ENCODE assay signal across 8 mouse cellular contexts in genomic region chr13:67844119-67844852, GRCm38 (mm10). TPM values are rescaled to one million over a fixed set of nuclear protein-coding genes. Genes with fewer than 3 reads are reported as not detected.
DNase-seq lines count a peak whose midpoint lies in the region; ATAC-seq and TF ChIP-seq lines count a peak whose summit lies in the region.

No protein-coding gene starts in this region.

- peak; percentile 80 for DNase-seq in NIH3T3 (ENCODE audit: low read depth)
- DNase-seq in c-Kit-positive CD71-positive TER-119-positive erythroid progenitor cells, embryonic 14.5 days (ENCODE audit: low spot score): peak; percentile 22
- peak; percentile 85 for DNase-seq in forebrain, embryonic 14.5 days (ENCODE audit: low spot score)
- DNase-seq in layer of hippocampus, adult 2 months (ENCODE audit: low spot score in 2 of 2): peak; percentile 53 to 63
- peak; percentile 8 to 42 for DNase-seq in lung, adult 18-20 months
- DNase-seq in thymus, postnatal 4 days: peak; percentile 58

- H3K27me3 ChIP-seq in forebrain, embryonic 14.5 days (replicated peaks; ENCODE audit: control insufficient read depth, insufficient read depth, low read length): no peaks in the 10 kb centered on the region
- no peaks in the 10 kb centered on the region for H3K27me3 ChIP-seq in neural tube, embryonic 14.5 days (ENCODE audit: control insufficient read depth, insufficient read depth, low read length)

- no peaks in the 10 kb centered on the region for H3K9me3 ChIP-seq in forebrain, embryonic 14.5 days (replicated peaks; ENCODE audit: control insufficient read depth, low read length)
- no peaks in the 10 kb centered on the region for H3K9me3 ChIP-seq in neural tube, embryonic 14.5 days (ENCODE audit: control insufficient read depth, low read length)

- peak overlapping the region; percentile 50 for H3K4me2 ChIP-seq in forebrain, embryonic 14.5 days (ENCODE audit: low read length)
- H3K4me2 ChIP-seq in neural tube, embryonic 14.5 days (ENCODE audit: low read depth, low read length): peak overlapping the region; percentile 51

- no peaks in the 10 kb centered on the region for H3K36me3 ChIP-seq in forebrain, embryonic 14.5 days (ENCODE audit: control insufficient read depth, insufficient read depth, low read length)
- H3K36me3 ChIP-seq in neural tube, embryonic 14.5 days (ENCODE audit: control insufficient read depth, insufficient read depth, low read length): no peaks in the 10 kb centered on the region

- WGBS in forebrain, embryonic 14.5 days: 2% methylated on average over 15 of the region's 19 CpGs
- under 1% methylated on average over 14 of the region's 19 CpGs for WGBS in neural tube, embryonic 14.5 days

- no peaks in the 10 kb centered on the region for H3K4me1 ChIP-seq in forebrain, embryonic 14.5 days (ENCODE audit: control insufficient read depth, insufficient read depth, low read length)
- no peaks in the 10 kb centered on the region for H3K4me1 ChIP-seq in neural tube, embryonic 14.5 days (ENCODE audit: control insufficient read depth, insufficient read depth, low read length)

- ATAC-seq in forebrain, embryonic 14.5 days: peak; percentile 85
- peak; percentile 94 to 96 for ATAC-seq in hematopoietic stem cell, adult 5-6 weeks (replicated peaks in 1 of 2; ENCODE audit: insufficient read depth in 1 of 2, low FRiP score in 2 of 2, low TSS enrichment in 1 of 2, low read depth in 1 of 2, poor library complexity in 2 of 2, severe bottlenecking in 2 of 2)
- ATAC-seq in neural tube, embryonic 14.5 days (ENCODE audit: low read depth): peak; percentile 87

- H3K4me3 ChIP-seq in forebrain, embryonic 14.5 days (ENCODE audit: low read depth, low read length): peak overlapping the region; percentile 28
- peak overlapping the region; percentile 43 for H3K4me3 ChIP-seq in layer of hippocampus, adult 2 months
- H3K4me3 ChIP-seq in neural tube, embryonic 14.5 days (ENCODE audit: low read depth, low read length): peak overlapping the region; percentile 30

- peak overlapping the region; percentile 45; the same call in 1 of the 2 replicates for H3K9ac ChIP-seq in forebrain, embryonic 14.5 days (ENCODE audit: low read length)
- H3K9ac ChIP-seq in neural tube, embryonic 14.5 days (replicated peaks; ENCODE audit: low read depth, low read length): peak overlapping the region; percentile 21

- no peak overlapping the region for H3K27ac ChIP-seq in forebrain, embryonic 14.5 days (ENCODE audit: low read depth, low read length)
- H3K27ac ChIP-seq in layer of hippocampus, adult 2 months: peak overlapping the region; percentile 90
- H3K27ac ChIP-seq in neural tube, embryonic 14.5 days (ENCODE audit: low read depth, low read length): no peak overlapping the region

- peak; percentile 76 for TF ChIP-seq CTCF in layer of hippocampus, adult 2 months (conservative IDR thresholded peaks at IDR 0.05)

RNA-seq across cellular contexts. Expression of gene Gm10037, which starts 13.4 kb away (rescaled TPM):
- 4.9 and 7.4 TPM in 2 replicates for polyA plus RNA-seq in forebrain, embryonic 14.5 days (2014; fragmentation: Nextera tagmentation; extraction: Ambion mirVana)
- 4.0 TPM in 1 of 2 replicates, not detected in the other for total RNA-seq in hematopoietic stem cell, adult 5-6 weeks (2017)
- total RNA-seq in layer of hippocampus, adult 2 months (2021): 10 to 100 TPM; 10.9 to 14.6 TPM
- 6.9 and 8.3 TPM in 2 replicates for polyA plus RNA-seq in neural tube, embryonic 14.5 days (2014; fragmentation: Nextera tagmentation; extraction: Ambion mirVana)

RNA-seq across cellular contexts. Expression of gene BC048507, which starts 18.8 kb away (rescaled TPM):
- not detected in 2 replicates for polyA plus RNA-seq in forebrain, embryonic 14.5 days (2014; fragmentation: Nextera tagmentation; extraction: Ambion mirVana)
- not detected in 2 replicates for total RNA-seq in hematopoietic stem cell, adult 5-6 weeks (2017)
- total RNA-seq in layer of hippocampus, adult 2 months (2021): not detected
- 0.49 TPM in 1 of 2 replicates, not detected in the other for polyA plus RNA-seq in neural tube, embryonic 14.5 days (2014; fragmentation: Nextera tagmentation; extraction: Ambion mirVana)

RNA-seq across cellular contexts. Expression of gene Zfp273, which starts 30.7 kb away (rescaled TPM):
- polyA plus RNA-seq in forebrain, embryonic 14.5 days (2014; fragmentation: Nextera tagmentation; extraction: Ambion mirVana): 13.9 and 14.0 TPM in 2 replicates
- 9.3 and 12.4 TPM in 2 replicates for total RNA-seq in hematopoietic stem cell, adult 5-6 weeks (2017)
- 1 to 10 TPM; 8.2 to 9.4 TPM for total RNA-seq in layer of hippocampus, adult 2 months (2021)
- 13.1 and 14.2 TPM in 2 replicates for polyA plus RNA-seq in neural tube, embryonic 14.5 days (2014; fragmentation: Nextera tagmentation; extraction: Ambion mirVana)

Comparison
In these comparisons a context has a peak if more than half of its experiments do, and no peak if none do; other contexts are left out.
1. DNase-seq: peak in every context shown above with its lines; median percentile 85 in forebrain, embryonic 14.5 days; 80 in NIH3T3; 58 in layer of hippocampus, adult 2 months; 58 in thymus, postnatal 4 days; 25 in lung, adult 18-20 months; 22 in c-Kit-positive CD71-positive TER-119-positive erythroid progenitor cells, embryonic 14.5 days.